Mouse (Mus musculus): ENCODE measurements at regions not wholly inside any gene's neighbourhood (a gene's known extent, or its start where the extent isn't known, plus 50 kb on each side); places are given as distances from the start of the nearest gene placed in this dataset.
A peak's percentile ranks its signal among the peaks of the same experiment; 100 is the strongest.

DNA sequence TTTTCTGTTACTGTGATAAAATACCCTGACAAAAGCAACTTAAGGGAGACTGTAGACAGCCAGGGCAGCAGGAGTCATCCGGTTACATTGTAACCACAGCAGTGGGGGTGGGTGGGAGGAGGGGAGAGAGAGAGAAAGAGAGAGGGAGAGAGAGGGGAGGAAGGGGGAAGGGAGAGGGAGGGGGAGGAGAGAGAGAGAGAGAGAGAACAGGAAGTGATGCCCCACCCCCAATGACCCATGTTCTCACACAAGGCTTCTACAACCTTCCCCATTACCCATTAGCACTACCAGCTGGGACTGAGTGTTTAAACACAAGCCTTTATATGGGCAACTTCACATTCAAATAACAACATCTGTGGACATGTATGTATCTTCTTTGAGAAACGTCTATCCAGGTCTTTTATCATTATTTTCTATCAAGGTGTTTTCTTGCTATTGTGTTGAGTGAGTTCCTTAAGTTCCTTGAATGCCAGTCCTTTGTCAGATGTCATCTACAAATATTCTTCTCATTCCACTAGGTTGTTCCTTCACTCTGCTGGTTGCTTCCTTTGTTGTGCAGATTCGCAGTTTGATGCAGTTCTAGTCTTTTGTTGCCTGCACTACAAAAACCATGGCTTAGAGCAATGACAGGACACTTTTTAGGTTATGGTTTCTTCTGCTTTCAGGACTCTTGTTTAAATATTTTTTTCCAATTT, 274.7 kb upstream of the Ddx18 start:
- no peaks in the 10 kb centered on the region for H3K4me1 ChIP-seq
- H3K36me3 ChIP-seq, result no peaks in the 10 kb centered on the region
- H3K4me3 ChIP-seq, result no peak overlapping the region
- H3K27ac ChIP-seq (replicated peaks), result no peak overlapping the region
- no peak overlapping the region for H3K9ac ChIP-seq (replicated peaks)
- no peaks in the 10 kb centered on the region for H3K27me3 ChIP-seq
- ATAC-seq (ENCODE audit: low FRiP score, low read depth), result no peak
- H3K9me3 ChIP-seq, result no peaks in the 10 kb centered on the region
- WGBS, result 62% methylated on average over 3 of the region's 3 CpGs
- no peak overlapping the region for H3K4me2 ChIP-seq (replicated peaks)

DNA sequence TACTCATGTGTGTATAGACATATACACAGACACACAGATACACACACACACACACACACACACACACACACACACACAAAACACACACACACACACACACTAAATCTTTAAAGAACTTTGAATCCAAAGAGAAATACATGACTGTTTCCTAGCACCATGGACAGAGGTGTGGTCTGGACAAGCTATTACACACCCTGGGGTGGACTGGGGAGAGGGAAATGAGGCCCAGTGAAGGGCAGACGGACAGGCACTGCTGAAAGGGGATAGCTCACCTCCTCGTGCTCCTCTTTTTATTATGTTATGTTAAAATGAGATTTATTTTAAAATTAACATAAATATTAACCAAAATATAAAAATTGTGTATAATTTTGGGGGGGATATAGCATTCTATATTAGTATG, 265.8 kb upstream of the Ddx18 start:
- Histone ChIP-seq H3K9me3 (no peaks in the 10 kb centered on the region), H3K27me3 (no peaks in the 10 kb centered on the region), H3K36me3 (no peaks in the 10 kb centered on the region), H3K4me3 (no peak overlapping the region), H3K27ac (replicated peaks) (no peak overlapping the region), H3K4me2 (replicated peaks) (no peak overlapping the region), H3K4me1 (no peaks in the 10 kb centered on the region), H3K9ac (replicated peaks) (no peak overlapping the region)
- WGBS, result 43% methylated on average over 2 of the region's 2 CpGs
- ATAC-seq (ENCODE audit: low FRiP score, low read depth), result no peak

DNA sequence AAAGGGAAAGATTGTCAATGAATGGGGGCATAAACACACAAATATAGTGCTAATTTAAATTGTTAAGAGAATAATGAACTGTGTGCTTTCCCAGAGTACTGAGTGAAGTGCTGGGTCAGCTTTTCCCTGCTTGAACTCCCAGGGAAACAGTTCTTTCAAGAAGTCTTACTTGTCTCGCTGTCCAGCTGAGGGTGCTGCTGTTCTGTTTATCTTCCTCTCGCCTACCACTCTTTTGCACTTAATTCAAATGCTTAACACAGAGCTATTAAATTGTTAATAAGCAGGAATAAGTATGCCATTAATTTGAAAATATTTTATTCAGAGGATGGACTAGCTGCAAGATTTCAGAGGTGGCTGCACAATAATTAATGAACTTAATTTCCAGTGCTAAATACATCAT, 262.5 kb upstream of the Ddx18 start:
- H3K9me3 ChIP-seq, result no peaks in the 10 kb centered on the region
- no peaks in the 10 kb centered on the region for H3K4me1 ChIP-seq
- no peak for ATAC-seq (ENCODE audit: low FRiP score, low read depth)
- 66% methylated on average over 2 of the region's 2 CpGs for WGBS
- no peak overlapping the region for H3K4me3 ChIP-seq
- no peaks in the 10 kb centered on the region for H3K36me3 ChIP-seq
- no peak overlapping the region for H3K4me2 ChIP-seq (replicated peaks)
- no peaks in the 10 kb centered on the region for H3K27me3 ChIP-seq
- no peak overlapping the region for H3K27ac ChIP-seq (replicated peaks)
- no peak overlapping the region for H3K9ac ChIP-seq (replicated peaks)

DNA sequence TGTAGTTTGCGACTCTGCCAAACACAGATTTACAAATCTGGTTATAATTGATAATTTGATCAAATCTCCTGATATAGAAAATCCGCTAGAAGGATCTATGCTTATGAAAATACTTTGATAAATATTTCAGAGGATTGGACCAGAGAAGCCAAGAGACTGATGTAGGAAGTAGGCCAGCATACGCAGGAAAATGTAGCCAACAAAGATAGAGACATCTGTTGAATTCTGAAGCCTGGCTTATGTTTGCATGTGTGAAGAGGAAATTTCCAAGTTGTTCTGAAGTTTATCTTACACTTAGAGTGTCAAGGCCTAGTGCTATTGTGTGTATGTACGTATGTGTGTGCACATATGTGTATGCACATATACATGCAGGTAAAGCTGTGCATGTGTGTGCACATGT, 255.2 kb upstream of the Ddx18 start:
- Histone ChIP-seq H3K9me3 (no peaks in the 10 kb centered on the region), H3K9ac (replicated peaks) (no peak overlapping the region), H3K4me2 (replicated peaks) (no peak overlapping the region), H3K36me3 (no peaks in the 10 kb centered on the region), H3K27me3 (no peaks in the 10 kb centered on the region), H3K4me1 (no peaks in the 10 kb centered on the region), H3K4me3 (no peak overlapping the region), H3K27ac (replicated peaks) (no peak overlapping the region)
- 93% methylated on average over 4 of the region's 4 CpGs for WGBS
- no peak for ATAC-seq (ENCODE audit: low FRiP score, low read depth)

DNA sequence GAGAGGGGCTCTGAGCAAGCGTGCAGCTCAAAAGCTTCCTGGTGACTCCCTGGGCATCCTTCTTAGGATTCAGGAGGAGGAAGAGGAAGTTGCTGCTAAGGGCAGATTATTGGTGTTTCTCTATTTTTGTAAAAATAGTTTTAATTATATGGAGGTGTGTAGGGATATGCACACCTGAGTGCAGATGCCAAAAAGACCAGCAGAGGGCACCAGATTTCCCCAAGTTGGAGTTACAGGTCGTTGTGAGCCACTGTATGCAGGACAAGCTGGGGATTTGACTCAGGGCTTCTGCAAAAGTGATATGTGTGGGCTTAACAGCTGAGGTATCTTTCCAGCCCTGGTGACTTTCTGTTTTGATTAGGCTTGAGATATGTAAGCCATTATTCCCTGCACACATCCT, 235.5 kb upstream of the Ddx18 start:
- no peak overlapping the region for H3K9ac ChIP-seq (replicated peaks)
- H3K4me2 ChIP-seq (replicated peaks), result no peak overlapping the region
- H3K4me1 ChIP-seq, result no peaks in the 10 kb centered on the region
- no peak overlapping the region for H3K27ac ChIP-seq (replicated peaks)
- H3K9me3 ChIP-seq, result no peaks in the 10 kb centered on the region
- H3K4me3 ChIP-seq, result no peak overlapping the region
- no peaks in the 10 kb centered on the region for H3K27me3 ChIP-seq
- ATAC-seq (ENCODE audit: low FRiP score, low read depth), result no peak
- H3K36me3 ChIP-seq, result no peaks in the 10 kb centered on the region
- WGBS, result 73% methylated on average over 2 of the region's 2 CpGs

DNA sequence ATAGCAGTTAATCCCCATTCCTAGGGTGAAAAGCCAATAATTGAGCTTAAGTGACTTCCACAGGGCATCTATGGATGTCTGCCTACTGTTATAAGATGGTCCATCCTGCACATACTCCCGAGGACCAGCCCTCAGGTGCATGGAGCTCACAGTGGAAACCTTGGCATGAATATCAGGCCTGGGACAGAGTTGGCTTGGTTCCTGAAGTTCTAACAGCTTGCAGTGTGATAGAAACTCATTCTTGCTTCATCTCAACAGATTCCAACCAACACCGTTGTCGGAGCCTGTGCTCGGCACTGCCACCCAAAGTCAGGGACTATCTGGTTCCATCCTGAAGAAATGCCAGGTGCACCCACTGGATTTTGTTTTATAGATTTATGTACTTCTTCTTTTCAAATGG, 234.7 kb upstream of the Ddx18 start:
- H3K27me3 ChIP-seq, result no peaks in the 10 kb centered on the region
- no peak overlapping the region for H3K9ac ChIP-seq (replicated peaks)
- no peak overlapping the region for H3K4me2 ChIP-seq (replicated peaks)
- H3K9me3 ChIP-seq, result no peaks in the 10 kb centered on the region
- 93% methylated on average over 4 of the region's 4 CpGs for whole genome bisulfite sequencing
- H3K27ac ChIP-seq (replicated peaks), result no peak overlapping the region
- ATAC-seq (ENCODE audit: low FRiP score, low read depth), result no peak
- no peak overlapping the region for H3K4me3 ChIP-seq
- no peaks in the 10 kb centered on the region for H3K36me3 ChIP-seq
- no peaks in the 10 kb centered on the region for H3K4me1 ChIP-seq

DNA sequence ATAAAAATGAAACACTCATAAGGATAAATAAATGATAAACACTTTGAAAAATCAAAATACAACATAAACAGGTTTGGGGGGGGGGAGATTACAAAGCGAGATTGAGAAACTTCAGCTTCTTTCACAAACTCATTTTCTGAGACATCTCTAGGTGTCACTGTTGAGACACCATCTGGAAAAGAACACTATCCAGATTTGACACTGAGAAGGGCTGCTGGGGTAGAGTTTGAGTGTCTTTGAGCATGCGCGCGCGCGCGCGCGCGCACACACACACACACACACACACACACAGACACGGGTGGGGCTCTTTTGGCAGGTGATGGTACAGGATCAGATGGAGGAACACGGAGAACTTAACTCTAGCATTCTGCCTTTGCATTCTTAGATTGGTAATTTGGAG, 230.7 kb upstream of the Ddx18 start:
- Histone ChIP-seq H3K4me3 (no peak overlapping the region), H3K9ac (replicated peaks) (no peak overlapping the region), H3K27ac (replicated peaks) (no peak overlapping the region), H3K4me2 (replicated peaks) (no peak overlapping the region), H3K27me3 (no peaks in the 10 kb centered on the region), H3K36me3 (no peaks in the 10 kb centered on the region), H3K9me3 (no peaks in the 10 kb centered on the region), H3K4me1 (no peaks in the 10 kb centered on the region)
- ATAC-seq (ENCODE audit: low FRiP score, low read depth), result no peak
- WGBS, result 85% methylated on average over 12 of the region's 12 CpGs

DNA sequence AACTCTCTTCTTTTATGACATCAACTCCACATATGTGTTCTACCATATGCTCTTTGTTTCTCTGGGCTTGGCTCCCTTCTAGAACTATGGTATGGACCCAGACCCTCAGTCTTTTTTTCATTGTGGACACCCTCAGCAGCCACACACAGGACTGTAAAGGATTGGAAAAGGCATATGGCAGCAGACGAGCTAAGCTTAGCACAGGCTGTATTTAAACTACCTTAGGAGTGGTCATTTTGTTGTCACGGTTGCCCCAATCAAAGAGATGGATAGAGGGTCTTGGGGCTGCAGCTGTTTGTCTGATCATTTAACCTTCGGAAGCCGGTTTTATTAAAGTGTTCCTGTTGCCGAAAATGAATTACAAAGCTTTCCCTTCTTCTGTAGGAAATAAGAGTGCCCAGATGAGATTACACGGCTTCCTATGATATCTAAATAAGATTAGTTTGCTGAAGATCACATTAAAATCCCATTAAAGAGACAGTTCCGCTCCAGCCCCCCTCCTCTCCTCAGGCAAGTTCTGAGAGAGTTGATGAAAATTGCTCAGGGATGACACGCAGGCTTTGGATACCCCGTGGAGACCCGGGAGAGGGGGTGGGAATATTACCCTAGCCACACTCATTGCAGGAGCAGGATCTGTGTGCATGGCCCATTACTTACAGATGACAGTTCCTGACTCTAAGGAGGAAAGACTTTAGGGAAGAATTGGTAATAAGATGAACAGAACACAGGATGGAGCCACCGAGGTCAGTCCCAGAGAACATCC, 227.4 kb upstream of the Ddx18 start:
- Histone ChIP-seq H3K27ac (replicated peaks) (no peak overlapping the region), H3K36me3 (no peaks in the 10 kb centered on the region), H3K27me3 (0 out of 2 replicates have a peak, but pooled peaks cover 5% of the 10 kb centered on the region), H3K4me1 (no peaks in the 10 kb centered on the region), H3K4me2 (replicated peaks) (no peak overlapping the region), H3K9ac (replicated peaks) (no peak overlapping the region), H3K9me3 (no peaks in the 10 kb centered on the region), H3K4me3 (no peak overlapping the region)
- WGBS, result 55% methylated on average over 11 of the region's 11 CpGs
- peak; percentile 69 for ATAC-seq (ENCODE audit: low FRiP score, low read depth)

DNA sequence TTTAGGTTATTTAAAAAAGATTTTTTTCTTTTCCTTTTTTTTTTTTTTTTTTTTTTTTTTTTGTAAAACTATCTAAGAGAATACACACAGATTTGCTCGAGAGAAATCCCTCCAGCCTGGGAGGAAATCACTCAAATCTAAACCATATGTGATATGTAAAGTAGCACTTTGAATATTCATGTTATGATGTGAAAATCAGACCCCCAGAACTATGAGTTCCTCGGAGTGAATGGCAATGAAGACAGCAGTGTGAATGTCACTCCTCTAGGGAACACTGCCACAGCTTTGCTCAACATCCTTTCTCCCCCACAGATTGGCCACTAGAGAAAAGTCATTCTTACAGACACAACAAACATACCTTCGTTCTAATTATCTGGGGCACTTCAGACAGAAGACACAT, 217.8 kb upstream of the Ddx18 start:
- Histone ChIP-seq H3K27me3 (no peaks in the 10 kb centered on the region), H3K36me3 (no peaks in the 10 kb centered on the region), H3K4me1 (no peaks in the 10 kb centered on the region), H3K27ac (replicated peaks) (no peak overlapping the region), H3K9ac (replicated peaks) (no peak overlapping the region), H3K9me3 (no peaks in the 10 kb centered on the region), H3K4me2 (replicated peaks) (no peak overlapping the region), H3K4me3 (no peak overlapping the region)
- no peak for ATAC-seq (ENCODE audit: low FRiP score, low read depth)
- 52% methylated on average over 3 of the region's 3 CpGs for WGBS

DNA sequence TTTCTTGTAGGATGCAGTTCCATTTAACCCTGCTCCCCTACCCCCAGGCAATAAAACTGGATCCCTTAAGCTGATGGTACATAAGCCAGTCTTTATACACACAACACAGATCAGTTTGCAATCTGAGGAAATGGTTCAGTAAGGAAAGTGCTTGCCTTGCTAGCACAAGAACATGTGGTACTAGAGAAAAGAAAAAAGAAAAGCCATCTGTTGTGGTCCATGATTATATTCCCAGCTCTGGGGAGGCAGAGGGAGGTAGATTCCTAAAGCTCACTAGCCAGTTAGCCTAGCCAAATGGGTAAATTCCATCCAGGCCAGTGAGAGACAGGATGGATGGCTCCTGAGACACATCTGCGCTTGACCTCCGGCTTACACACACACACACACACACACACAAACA, 206.2 kb upstream of the Ddx18 start:
- H3K4me1 ChIP-seq, result no peaks in the 10 kb centered on the region
- H3K36me3 ChIP-seq, result no peaks in the 10 kb centered on the region
- H3K27me3 ChIP-seq, result no peaks in the 10 kb centered on the region
- no peak for ATAC-seq (ENCODE audit: low FRiP score, low read depth)
- no peak overlapping the region for H3K4me3 ChIP-seq
- no peaks in the 10 kb centered on the region for H3K9me3 ChIP-seq
- H3K27ac ChIP-seq (replicated peaks), result no peak overlapping the region
- H3K9ac ChIP-seq (replicated peaks), result no peak overlapping the region
- WGBS, result 73% methylated on average over 2 of the region's 2 CpGs
- no peak overlapping the region for H3K4me2 ChIP-seq (replicated peaks)

DNA sequence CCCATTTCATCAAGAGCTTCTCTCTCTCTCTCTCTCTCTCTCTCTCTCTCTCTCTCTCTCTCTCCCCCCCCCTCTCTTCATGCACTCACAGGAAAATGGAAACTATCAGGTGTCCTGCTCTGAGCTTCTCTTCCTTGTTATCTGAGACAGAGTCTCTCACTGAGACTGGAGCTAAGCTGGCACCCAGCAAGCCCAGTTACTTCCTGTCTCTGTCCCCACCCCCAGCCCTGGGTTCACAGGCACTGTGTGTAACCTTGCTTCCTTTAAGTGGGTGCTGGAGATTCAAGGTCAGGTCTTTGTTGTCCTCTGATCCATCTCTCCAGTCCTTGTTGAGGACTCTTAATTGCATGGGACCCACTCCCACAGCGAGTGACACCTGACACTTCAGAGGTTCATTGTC, 203.7 kb upstream of the Ddx18 start:
- WGBS, result 88% methylated on average over 1 of the region's 1 CpGs
- Histone ChIP-seq H3K27ac (replicated peaks) (no peak overlapping the region), H3K9me3 (no peaks in the 10 kb centered on the region), H3K36me3 (no peaks in the 10 kb centered on the region), H3K4me1 (no peaks in the 10 kb centered on the region), H3K9ac (replicated peaks) (no peak overlapping the region), H3K27me3 (no peaks in the 10 kb centered on the region), H3K4me2 (replicated peaks) (no peak overlapping the region), H3K4me3 (no peak overlapping the region)
- ATAC-seq (ENCODE audit: low FRiP score, low read depth), result peak; percentile 24; the same call in 1 of the 2 replicates

DNA sequence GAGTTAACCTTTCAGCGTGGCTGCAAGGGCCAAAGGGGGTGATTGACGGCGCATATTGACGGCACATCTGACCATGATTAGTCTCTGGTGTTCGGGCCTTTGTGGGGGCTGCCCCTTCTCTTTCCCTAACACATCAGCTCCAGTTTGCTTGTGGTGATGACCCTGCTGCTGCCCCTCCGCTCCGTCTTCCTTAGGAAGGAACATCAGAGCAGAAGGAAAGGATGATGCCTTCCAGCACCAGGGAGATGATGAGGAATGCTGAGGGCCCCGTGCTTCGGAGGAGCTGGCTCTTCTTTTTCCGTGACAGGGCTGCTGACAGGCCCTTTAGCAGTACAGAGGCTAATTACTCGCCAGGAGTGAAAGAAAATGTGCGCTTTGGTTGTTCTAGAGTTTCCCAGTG, 203.1 kb upstream of the Ddx18 start:
- no peak for ATAC-seq (ENCODE audit: low FRiP score, low read depth)
- Histone ChIP-seq H3K9ac (replicated peaks) (no peak overlapping the region), H3K4me1 (no peaks in the 10 kb centered on the region), H3K27ac (replicated peaks) (no peak overlapping the region), H3K36me3 (no peaks in the 10 kb centered on the region), H3K27me3 (no peaks in the 10 kb centered on the region), H3K4me2 (replicated peaks) (no peak overlapping the region), H3K9me3 (no peaks in the 10 kb centered on the region), H3K4me3 (no peak overlapping the region)
- 53% methylated on average over 12 of the region's 12 CpGs for WGBS

DNA sequence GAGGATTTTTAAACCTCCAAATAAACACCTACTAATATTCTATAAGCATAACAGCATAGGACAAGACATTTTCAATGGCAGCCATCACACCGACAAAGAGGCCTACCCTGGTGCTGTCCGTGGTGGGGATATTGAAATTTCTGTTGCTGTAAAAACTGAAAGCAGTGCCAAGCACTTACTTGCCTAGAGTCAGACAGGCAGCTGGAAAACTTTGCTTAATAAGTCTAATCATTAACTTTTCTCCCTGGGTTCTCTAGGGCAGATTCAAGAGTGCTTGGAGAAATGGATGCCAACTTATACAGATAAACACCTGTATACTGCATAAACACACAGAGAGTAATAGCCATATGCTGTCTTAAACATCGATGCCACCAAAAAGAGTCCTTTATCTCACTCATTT, 192.3 kb upstream of the Ddx18 start:
- Histone ChIP-seq H3K36me3 (no peaks in the 10 kb centered on the region), H3K4me2 (replicated peaks) (no peak overlapping the region), H3K9ac (replicated peaks) (no peak overlapping the region), H3K4me3 (no peak overlapping the region), H3K9me3 (no peaks in the 10 kb centered on the region), H3K27ac (replicated peaks) (no peak overlapping the region), H3K27me3 (no peaks in the 10 kb centered on the region), H3K4me1 (no peaks in the 10 kb centered on the region)
- 88% methylated on average over 3 of the region's 3 CpGs for WGBS
- no peak for ATAC-seq (ENCODE audit: low FRiP score, low read depth)

Data from midbrain, embryonic 12.5 days (tissue).